In genomic region chr5:30734666-30735065, GRCm38 (mm10) we compare ENCODE assay signal across 24 mouse cellular contexts. TPM values are rescaled to one million over a fixed set of nuclear protein-coding genes. Genes with fewer than 3 reads are reported as not detected.
DNase-seq lines count a peak whose midpoint lies in the region; ATAC-seq and TF ChIP-seq lines count a peak whose summit lies in the region.
"Had no signal": no experiment of that assay in that cellular context is flagged by ENCODE, and none has a peak within 500 bp of the region (broad histone marks: within the 10 kb centered on the region; RNA-seq: fewer than 3 reads in every experiment).

No protein-coding gene starts in this region.

- 0 out of 2 replicates have a peak, but pooled peaks cover 6% of the 10 kb centered on the region for H3K36me3 ChIP-seq in forebrain, postnatal 0 days (ENCODE audit: insufficient read depth)
- H3K36me3 ChIP-seq in forebrain, embryonic 11.5 days (ENCODE audit: control insufficient read depth, insufficient read depth, low read length) = no peaks in the 10 kb centered on the region; the same call in 1 of the 2 replicates
- no peaks in the 10 kb centered on the region for H3K36me3 ChIP-seq in embryonic facial prominence, embryonic 14.5 days (ENCODE audit: control insufficient read depth, insufficient read depth, low read length)
- no peaks in the 10 kb centered on the region for H3K36me3 ChIP-seq in limb, embryonic 13.5 days
- H3K36me3 ChIP-seq in hindbrain, embryonic 11.5 days (ENCODE audit: control insufficient read depth, insufficient read depth, low read length) = no peaks in the 10 kb centered on the region
- H3K36me3 ChIP-seq: embryonic facial prominence, embryonic 13.5 days; G1E; heart, embryonic 10.5 days had no signal

- H3K4me2 ChIP-seq in forebrain, postnatal 0 days (ENCODE audit: low read depth) = no peak overlapping the region
- no peak overlapping the region for H3K4me2 ChIP-seq in forebrain, embryonic 11.5 days (ENCODE audit: low read depth, low read length, severe bottlenecking)
- H3K4me2 ChIP-seq in embryonic facial prominence, embryonic 14.5 days (ENCODE audit: low read depth, low read length) = no peak overlapping the region
- no peak overlapping the region for H3K4me2 ChIP-seq in limb, embryonic 13.5 days (replicated peaks)
- H3K4me2 ChIP-seq in hindbrain, embryonic 11.5 days (replicated peaks; ENCODE audit: low read depth, low read length) = no peak overlapping the region
- H3K4me2 ChIP-seq: embryonic facial prominence, embryonic 13.5 days; forebrain, embryonic 15.5 days; hindbrain, embryonic 15.5 days had no signal

- no peak overlapping the region for H3K4me3 ChIP-seq in forebrain, postnatal 0 days (ENCODE audit: low read depth, low read length)
- H3K4me3 ChIP-seq in forebrain, embryonic 11.5 days (ENCODE audit: low read depth, low read length) = no peak overlapping the region
- H3K4me3 ChIP-seq in embryonic facial prominence, embryonic 14.5 days (ENCODE audit: low read depth, low read length) = no peak overlapping the region
- H3K4me3 ChIP-seq in limb, embryonic 13.5 days = no peak overlapping the region
- no peak overlapping the region for H3K4me3 ChIP-seq in hindbrain, embryonic 11.5 days (ENCODE audit: low read depth, low read length)
- H3K4me3 ChIP-seq: embryonic facial prominence, embryonic 13.5 days; erythroblast, embryonic 14.5 days; forebrain, embryonic 10.5 days; forebrain, embryonic 15.5 days; heart, embryonic 10.5 days; hindbrain, embryonic 10.5 days; hindbrain, embryonic 15.5 days had no signal

- no peak overlapping the region for H3K9ac ChIP-seq in forebrain, postnatal 0 days
- H3K9ac ChIP-seq in forebrain, embryonic 11.5 days (ENCODE audit: low read length) = no peak overlapping the region
- H3K9ac ChIP-seq in embryonic facial prominence, embryonic 14.5 days (ENCODE audit: low read depth, low read length) = peak overlapping the region; percentile 2; the same call in 1 of the 2 replicates
- no peak overlapping the region for H3K9ac ChIP-seq in limb, embryonic 13.5 days
- no peak overlapping the region for H3K9ac ChIP-seq in hindbrain, embryonic 11.5 days (ENCODE audit: low read depth, low read length)
- H3K9ac ChIP-seq: embryonic facial prominence, embryonic 13.5 days; forebrain, embryonic 15.5 days; hindbrain, embryonic 15.5 days had no signal

- no peaks in the 10 kb centered on the region for H3K9me3 ChIP-seq in forebrain, postnatal 0 days (ENCODE audit: low read length)
- no peaks in the 10 kb centered on the region for H3K9me3 ChIP-seq in forebrain, embryonic 11.5 days (ENCODE audit: control insufficient read depth, low read length)
- H3K9me3 ChIP-seq in embryonic facial prominence, embryonic 14.5 days (ENCODE audit: control insufficient read depth, low read length) = no peaks in the 10 kb centered on the region
- H3K9me3 ChIP-seq in limb, embryonic 13.5 days = no peaks in the 10 kb centered on the region
- H3K9me3 ChIP-seq in hindbrain, embryonic 11.5 days (ENCODE audit: control insufficient read depth, low read length) = no peaks in the 10 kb centered on the region
- H3K9me3 ChIP-seq: embryonic facial prominence, embryonic 13.5 days; forebrain, embryonic 10.5 days; forebrain, embryonic 15.5 days; G1E; heart, embryonic 10.5 days; hindbrain, embryonic 10.5 days; hindbrain, embryonic 15.5 days had no signal

- TF ChIP-seq CTCF in forebrain, postnatal 0 days (IDR thresholded peaks at IDR 0.05; ENCODE audit: low read depth) = no peak

- peaks cover 20% of the 10 kb centered on the region; the same call in 1 of the 2 replicates for H3K4me1 ChIP-seq in forebrain, postnatal 0 days (ENCODE audit: insufficient read depth)
- H3K4me1 ChIP-seq in forebrain, embryonic 11.5 days (replicated peaks; ENCODE audit: control insufficient read depth, insufficient read depth, low read length) = peaks cover 11% of the 10 kb centered on the region; the same call in 1 of the 2 replicates
- peaks cover 10% of the 10 kb centered on the region for H3K4me1 ChIP-seq in embryonic facial prominence, embryonic 14.5 days (ENCODE audit: control insufficient read depth, insufficient read depth, low read length)
- peaks cover 25% of the 10 kb centered on the region for H3K4me1 ChIP-seq in limb, embryonic 13.5 days
- H3K4me1 ChIP-seq in hindbrain, embryonic 11.5 days (replicated peaks; ENCODE audit: control insufficient read depth, insufficient read depth, low read length) = peaks cover 9% of the 10 kb centered on the region

- 0 out of 2 replicates have a peak overlapping the region, but pooled peaks have one; percentile 15 for H3K27ac ChIP-seq in forebrain, postnatal 0 days (ENCODE audit: low read depth, low read length)
- no peak overlapping the region for H3K27ac ChIP-seq in forebrain, embryonic 11.5 days (ENCODE audit: low read depth, low read length)
- H3K27ac ChIP-seq in embryonic facial prominence, embryonic 14.5 days (replicated peaks; ENCODE audit: low read depth, low read length) = no peak overlapping the region
- no peak overlapping the region for H3K27ac ChIP-seq in limb, embryonic 13.5 days
- H3K27ac ChIP-seq in hindbrain, embryonic 11.5 days (ENCODE audit: low read depth, low read length) = no peak overlapping the region
- H3K27ac ChIP-seq: embryonic facial prominence, embryonic 13.5 days; forebrain, embryonic 10.5 days; heart, embryonic 10.5 days; hindbrain, embryonic 10.5 days; hindbrain, embryonic 15.5 days had no signal

- no peaks in the 10 kb centered on the region for H3K27me3 ChIP-seq in forebrain, postnatal 0 days (ENCODE audit: insufficient read depth, low read length)
- no peaks in the 10 kb centered on the region for H3K27me3 ChIP-seq in forebrain, embryonic 11.5 days (ENCODE audit: control insufficient read depth, insufficient read depth, low read length)
- H3K27me3 ChIP-seq in embryonic facial prominence, embryonic 14.5 days (replicated peaks; ENCODE audit: control insufficient read depth, insufficient read depth, low read length) = no peaks in the 10 kb centered on the region
- peaks cover 4% of the 10 kb centered on the region; the same call in 1 of the 2 replicates for H3K27me3 ChIP-seq in limb, embryonic 13.5 days
- H3K27me3 ChIP-seq in hindbrain, embryonic 11.5 days (ENCODE audit: control insufficient read depth, insufficient read depth, low read length) = no peaks in the 10 kb centered on the region
- H3K27me3 ChIP-seq: embryonic facial prominence, embryonic 13.5 days; forebrain, embryonic 15.5 days; hindbrain, embryonic 15.5 days had no signal

- WGBS in forebrain, postnatal 0 days = 29% methylated on average over 4 of the region's 4 CpGs
- 28% methylated on average over 4 of the region's 4 CpGs for WGBS in forebrain, embryonic 11.5 days
- WGBS in embryonic facial prominence, embryonic 14.5 days = 43% methylated on average over 4 of the region's 4 CpGs
- WGBS in limb, embryonic 13.5 days = 20% methylated on average over 4 of the region's 4 CpGs
- 77% methylated on average over 4 of the region's 4 CpGs for WGBS in hindbrain, embryonic 11.5 days

- DNase-seq in forebrain, postnatal 0 days = no peak
- DNase-seq in forebrain, embryonic 11.5 days (ENCODE audit: low spot score) = no peak
- peak; percentile 61 for DNase-seq in embryonic facial prominence, embryonic 14.5 days (ENCODE audit: low spot score)
- DNase-seq in retina, postnatal 1 day = peak; percentile 65
- DNase-seq in heart, postnatal 10 days = no peak
- no peak for DNase-seq in hindbrain, embryonic 11.5 days (ENCODE audit: low spot score)
- DNase-seq: adrenal gland, postnatal 10 days; B cell, adult 2 months; cerebellum, adult 11 months; cerebellum, adult 8-10 months; cerebellum, postnatal 14 days; gastrocnemius, postnatal 36 days; heart, adult 11 months; heart, postnatal 14 days had no signal

- no peak for ATAC-seq in forebrain, postnatal 0 days
- ATAC-seq in forebrain, embryonic 11.5 days (replicated peaks; ENCODE audit: low FRiP score) = no peak
- peak; percentile 62 for ATAC-seq in embryonic facial prominence, embryonic 14.5 days (ENCODE audit: low read depth)
- peak; percentile 54 for ATAC-seq in limb, embryonic 13.5 days (ENCODE audit: low FRiP score, low read depth)
- no peak for ATAC-seq in hindbrain, embryonic 11.5 days (ENCODE audit: low FRiP score)
- ATAC-seq: CD4-positive, CD25-positive, alpha-beta regulatory T cell, adult 4 months; forebrain, embryonic 15.5 days had no signal

- intact Hi-C loops in heart, postnatal 10 days (cut with DNase I) = no loop called here

RNA-seq across cellular contexts. Expression of gene Dpysl5, which starts 23.3 kb away (rescaled TPM):
- 274 and 315 TPM in 2 replicates for total RNA-seq in forebrain, postnatal 0 days (2014; rRNA removed)
- polyA plus RNA-seq in forebrain, postnatal 0 days (2015; fragmentation: Nextera tagmentation; extraction: Ambion mirVana) = 272 and 290 TPM in 2 replicates
- 91.8 and 97.0 TPM in 2 replicates for polyA plus RNA-seq in forebrain, embryonic 11.5 days (2014; fragmentation: Nextera tagmentation; extraction: Ambion mirVana)
- 17.0 and 17.5 TPM in 2 replicates for polyA plus RNA-seq in embryonic facial prominence, embryonic 14.5 days (2014; fragmentation: Nextera tagmentation; extraction: Ambion mirVana)
- 5.1 and 5.9 TPM in 2 replicates for polyA plus RNA-seq in limb, embryonic 13.5 days (2015; fragmentation: Nextera tagmentation; extraction: Ambion mirVana)
- under 1 TPM; 0.77 to 0.87 TPM for total RNA-seq in heart, postnatal 10 days (2021)
- 86.1 and 90.1 TPM in 2 replicates for polyA plus RNA-seq in hindbrain, embryonic 11.5 days (2014; fragmentation: Nextera tagmentation; extraction: Ambion mirVana)
- polyA plus RNA-seq: CD4-positive, CD25-positive, alpha-beta regulatory T cell, adult 4 months; erythroblast, embryonic 14.5 days; G1E had no signal

Comparison
In these comparisons a context has a peak if more than half of its experiments do, and no peak if none do; other contexts are left out.
1. ATAC-seq: peak in embryonic facial prominence, embryonic 14.5 days (single experiment) and limb, embryonic 13.5 days (single experiment); none in forebrain, postnatal 0 days (single experiment), forebrain, embryonic 11.5 days (single experiment) and hindbrain, embryonic 11.5 days (single experiment).
2. DNase-seq: peak in embryonic facial prominence, embryonic 14.5 days (single experiment) and retina, postnatal 1 day (single experiment); none in forebrain, postnatal 0 days (single experiment), forebrain, embryonic 11.5 days (single experiment), heart, postnatal 10 days (0 of 2) and hindbrain, embryonic 11.5 days (single experiment).